Mouse (Mus musculus) heart, embryonic 14.5 days (tissue): Measurements from ENCODE around the gene Mrps21. TPM values are rescaled to one million over a fixed set of nuclear protein-coding genes. Genes with fewer than 3 reads are reported as not detected.
"Not testable (repeated sequence)": the region's sequence is repeated elsewhere in the genome, so short reads cannot be mapped to it uniquely, and the experiment has no call there.

Source experiments
- ATAC-seq: fragments of 200-750 bp; cut with Nextera tagmentation; 2 replicates; pipeline ENCODE4 v1.8.0; 2017; ENCODE audit warnings: low read depth, moderate TSS enrichment; ENCODE audit not compliant: insufficient number of reproducible peaks, insufficient read depth, low FRiP score
- H3K27ac ChIP-seq, 2 experiments: fragments of 200-500 bp in 1 of 2; fragments of 300-500 bp in 1 of 2; sonication (generic) in 1 of 2; replicated peaks in 1 of 2; 2 replicates each; pipeline ENCODE4 v1.5.1; 2012 to 2014; ENCODE audit warnings: low read depth in 2 of 2, low read length in 2 of 2, control low read depth in 1 of 2, mild to moderate bottlenecking in 1 of 2, mixed read lengths in 1 of 2; ENCODE audit not compliant: control insufficient read depth in 1 of 2, insufficient read depth in 1 of 2
- H3K27me3 ChIP-seq: fragments of 300-500 bp; sonication (generic); 2 replicates; pipeline ENCODE4 v1.6.1; 2014; ENCODE audit warnings: mild to moderate bottlenecking, low read length, control low read depth; ENCODE audit not compliant: control insufficient read depth, insufficient read depth
- H3K36me3 ChIP-seq: fragments of 300-500 bp; sonication (generic); 2 replicates; pipeline ENCODE4 v1.6.1; 2014; ENCODE audit warnings: mild to moderate bottlenecking, control low read depth, low read length, mixed read lengths; ENCODE audit not compliant: control insufficient read depth, insufficient read depth
- H3K4me1 ChIP-seq, 2 experiments: fragments of 200-500 bp in 1 of 2; fragments of 300-500 bp in 1 of 2; sonication (generic) in 1 of 2; 2 replicates each; pipeline ENCODE4 v1.6.1; 2012 to 2014; ENCODE audit warnings: low read length in 2 of 2, control low read depth in 1 of 2, mixed read lengths in 1 of 2; ENCODE audit not compliant: control insufficient read depth in 2 of 2, insufficient read depth in 2 of 2
- H3K4me2 ChIP-seq: fragments of 300-500 bp; sonication (generic); 2 replicates; pipeline ENCODE4 v1.6.1; 2014; ENCODE audit warnings: mild to moderate bottlenecking, low read length
- H3K4me3 ChIP-seq, 2 experiments: fragments of 200-500 bp in 1 of 2; fragments of 300-500 bp in 1 of 2; sonication (generic) in 1 of 2; 2 replicates each; pipeline ENCODE4 v1.5.1; 2012 to 2014; ENCODE audit warnings: low read length in 2 of 2, mild to moderate bottlenecking in 2 of 2, control low read depth in 1 of 2, low read depth in 1 of 2, moderate library complexity in 1 of 2; ENCODE audit not compliant: control insufficient read depth in 1 of 2, insufficient read depth in 1 of 2
- H3K9ac ChIP-seq: fragments of 300-500 bp; sonication (generic); 2 replicates; pipeline ENCODE4 v1.6.1; 2014; ENCODE audit warnings: mild to moderate bottlenecking, low read length
- H3K9me3 ChIP-seq: fragments of 300-500 bp; sonication (generic); 2 replicates; pipeline ENCODE4 v1.6.1; 2016; ENCODE audit warnings: low read length, control low read depth; ENCODE audit not compliant: control insufficient read depth
- WGBS: fragments of 180-500 bp; shearing (Covaris S2); extraction: QIAGEN DNeasy Blood & Tissue Kit; methylation state at CpG from one replicate; pipeline ENCODE4 v1.1.7; 2014; 5-methylcytosine and 5-hydroxymethylcytosine counted together
- polyA plus RNA-seq: library from polyadenylated mRNA; unstranded; fragments of >200 nt; fragmentation: Nextera tagmentation; extraction: Ambion mirVana; gene quantifications from 2 replicates; pipeline ENCODE4 v1.2.1, GENCODE M21; 2014

Mrps21 gene
- polyA plus RNA-seq, 1 experiment from 2014 or later: 468 TPM

GRCm38 (mm10) chr3:95895501-95895900 is 24.2 kb upstream of the Mrps21 start:
- H3K9me3 ChIP-seq, H3K4me3 ChIP-seq, H3K9ac ChIP-seq, ATAC-seq, H3K27me3 ChIP-seq, H3K27ac ChIP-seq: not testable (repeated sequence)
- Histone ChIP-seq H3K36me3 (peaks cover 25% of the 10 kb centered on the region), H3K4me2 (peak overlapping the region; percentile 83), H3K4me1 (peaks cover 14 to 28% of the 10 kb centered on the region in 2 experiments)
- 81% methylated on average over 7 of the region's 7 CpGs for WGBS

DNA sequence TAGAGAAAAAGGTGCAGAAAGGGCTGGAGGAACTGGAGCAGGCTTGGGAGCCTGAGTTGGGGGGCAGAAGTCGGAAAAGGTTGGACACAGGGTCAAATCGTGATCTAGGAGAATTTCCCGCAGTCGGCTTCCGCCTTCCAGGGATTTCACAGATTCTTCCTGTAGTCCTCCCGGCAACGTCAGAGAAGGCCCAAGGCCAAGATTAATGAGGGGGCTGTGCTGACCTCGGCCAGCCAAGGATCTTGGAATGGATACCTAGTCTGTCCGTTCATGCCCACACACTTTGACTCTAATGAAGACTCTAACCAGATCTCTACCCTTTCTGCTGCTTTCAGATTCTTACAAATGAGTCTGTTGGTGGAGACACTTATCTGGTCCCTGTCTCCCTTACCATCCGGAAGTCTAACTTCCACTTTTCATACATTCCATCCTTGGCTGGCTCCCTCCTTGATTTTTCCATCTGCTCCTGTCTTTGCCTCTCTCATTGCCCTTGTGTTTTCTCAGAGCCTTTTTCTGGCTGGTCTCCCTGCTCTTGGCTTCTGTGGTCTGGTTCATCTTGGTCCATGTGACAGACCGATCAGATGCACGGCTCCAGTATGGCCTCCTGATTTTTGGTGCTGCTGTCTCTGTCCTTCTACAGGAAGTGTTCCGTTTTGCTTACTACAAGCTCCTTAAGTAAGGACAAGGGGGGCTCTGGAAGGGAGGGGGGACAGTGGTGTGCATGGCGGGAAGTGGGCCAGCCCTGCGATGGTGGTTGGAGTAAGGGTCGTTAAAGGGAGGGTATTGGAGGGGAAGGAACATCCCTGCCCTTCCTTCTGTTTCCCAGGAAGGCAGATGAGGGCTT is 23.2 kb upstream of the Mrps21 start:
- Histone ChIP-seq H3K36me3 (peaks cover 25% of the 10 kb centered on the region), H3K4me2 (peak overlapping the region; percentile 83), H3K4me3 (peak overlapping the region; percentile 70 to 78), H3K9me3 (no peaks in the 10 kb centered on the region), H3K9ac (peak overlapping the region; percentile 88), H3K27ac (peak overlapping the region; percentile 87 to 93), H3K4me1 (peaks cover 17 to 32% of the 10 kb centered on the region in 2 experiments), H3K27me3 (no peaks in the 10 kb centered on the region)
- no peak for ATAC-seq
- 6% methylated on average over 15 of the region's 16 CpGs for whole genome bisulfite sequencing

GRCm38 (mm10) chr3:95893606-95894316 is 22.4 kb upstream of the Mrps21 start, which contains the start of gene Aph1a:
TSS of gene Aph1a (plus strand) at chr3:95893969.
- peaks cover 26% of the 10 kb centered on the region for H3K36me3 ChIP-seq
- H3K9ac ChIP-seq: peak within 1 kb of the TSS; percentile 88
- peak within 1 kb of the TSS; percentile 83 for H3K4me2 ChIP-seq
- 0% methylated on average over 25 of the region's 43 CpGs for WGBS
- peaks cover 17 to 32% of the 10 kb centered on the region in 2 experiments for H3K4me1 ChIP-seq
- H3K9me3 ChIP-seq, H3K27me3 ChIP-seq: not testable (repeated sequence)
- peak within 1 kb of the TSS; percentile 91 to 93 for H3K27ac ChIP-seq
- ATAC-seq: peak; percentile 92
- H3K4me3 ChIP-seq: peak within 1 kb of the TSS; percentile 70 to 78

DNA sequence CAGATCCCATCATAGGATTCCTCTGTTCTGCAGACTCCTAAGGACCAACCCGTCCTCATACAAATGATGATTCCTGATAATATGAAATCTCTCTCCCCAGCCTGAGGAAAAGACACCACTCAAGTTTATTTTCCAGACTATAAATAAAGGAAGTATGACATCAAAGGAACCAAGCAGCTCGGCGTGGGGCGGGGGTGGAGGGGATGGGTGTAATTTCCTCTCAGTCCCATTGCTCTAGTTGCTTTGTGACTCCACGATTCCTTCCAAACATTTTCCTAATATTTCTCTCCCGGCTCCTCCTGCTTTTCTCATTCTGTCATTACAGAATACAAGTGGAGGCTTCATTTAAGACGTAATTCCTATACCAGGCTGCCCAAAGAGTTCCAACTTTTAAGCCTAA is 21.8 kb upstream of the Mrps21 start:
- peaks cover 17 to 32% of the 10 kb centered on the region in 2 experiments for H3K4me1 ChIP-seq
- WGBS: 13% methylated on average over 7 of the region's 7 CpGs
- ATAC-seq: no peak
- peak overlapping the region; percentile 74 for H3K9ac ChIP-seq
- H3K36me3 ChIP-seq: peaks cover 26% of the 10 kb centered on the region
- no peaks in the 10 kb centered on the region for H3K9me3 ChIP-seq
- H3K27ac ChIP-seq: peak overlapping the region; percentile 91
- H3K27me3 ChIP-seq: no peaks in the 10 kb centered on the region
- peak overlapping the region; percentile 47 to 70; a peak in 3 of 4 replicates for H3K4me3 ChIP-seq
- peak overlapping the region; percentile 77 for H3K4me2 ChIP-seq

GRCm38 (mm10) chr3:95892066-95893052 is 21.0 kb upstream of the Mrps21 start:
- H3K9ac ChIP-seq: peak overlapping the region; percentile 69
- H3K4me3 ChIP-seq: peak overlapping the region; percentile 5 to 70; a peak in 3 of 4 replicates
- no peaks in the 10 kb centered on the region for H3K9me3 ChIP-seq
- peaks cover 17 to 32% of the 10 kb centered on the region in 2 experiments for H3K4me1 ChIP-seq
- peak overlapping the region; percentile 77 for H3K4me2 ChIP-seq
- H3K27me3 ChIP-seq: no peaks in the 10 kb centered on the region
- no peak for ATAC-seq
- 22% methylated on average over 11 of the region's 11 CpGs for WGBS
- H3K27ac ChIP-seq: peak overlapping the region; percentile 90 to 91
- H3K36me3 ChIP-seq: peaks cover 26% of the 10 kb centered on the region

DNA sequence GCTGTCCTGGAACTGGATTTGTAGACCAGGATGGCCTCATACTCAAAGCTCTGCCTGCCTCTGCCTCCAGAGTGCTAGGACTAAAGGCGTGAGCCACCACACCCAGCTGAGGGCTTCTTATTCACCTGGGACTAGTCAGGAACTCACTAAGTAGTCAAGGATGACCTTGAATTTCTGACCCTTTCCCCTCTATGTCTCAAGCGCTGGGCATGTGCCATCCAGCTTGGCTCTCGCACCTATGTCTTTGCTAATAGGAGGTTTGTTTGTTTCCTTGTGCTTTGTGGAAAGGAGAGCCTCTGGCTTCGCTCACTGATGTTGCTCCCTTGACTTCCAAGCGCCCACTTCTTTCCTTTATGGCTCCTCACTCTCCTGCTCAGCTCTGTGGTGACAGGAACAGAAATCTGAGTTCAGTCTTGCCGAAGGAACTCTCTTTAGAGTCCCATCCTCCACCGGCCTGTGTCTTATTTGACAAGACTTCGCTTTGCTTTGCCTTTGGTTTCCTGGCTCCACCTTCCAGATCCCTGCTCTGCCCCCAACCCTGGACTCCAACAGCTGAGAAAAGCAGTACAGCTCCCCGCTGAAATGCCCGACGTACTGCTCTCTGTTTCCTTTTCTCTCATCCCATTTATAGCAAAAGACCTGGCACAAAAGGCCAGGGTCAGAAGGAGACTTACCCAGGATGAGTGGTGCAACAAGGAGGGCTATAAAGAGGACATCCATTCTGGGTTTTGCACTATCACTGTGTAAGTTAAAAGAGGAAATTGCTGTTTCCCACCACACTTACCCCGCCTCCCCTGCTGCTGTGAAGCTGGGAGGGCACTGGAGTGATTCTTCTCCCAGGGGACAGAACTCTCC is 20.1 kb upstream of the Mrps21 start, which contains the start of gene BC028528:
Gene BC028528 (minus strand): TSS at position 795 of the 855 bp plus-strand sequence.
- peak within 1 kb of the TSS; percentile 90 to 91 for H3K27ac ChIP-seq
- H3K9ac ChIP-seq: peak within 1 kb of the TSS; percentile 69
- peak within 1 kb of the TSS; percentile 34 to 36 for H3K4me3 ChIP-seq
- 22% methylated on average over 12 of the region's 12 CpGs for WGBS
- peaks cover 17 to 32% of the 10 kb centered on the region in 2 experiments for H3K4me1 ChIP-seq
- ATAC-seq: 0 out of 2 replicates have a peak, but pooled peaks have one; percentile 37
- H3K27me3 ChIP-seq: no peaks in the 10 kb centered on the region
- H3K4me2 ChIP-seq: peak within 1 kb of the TSS; percentile 66
- no peaks in the 10 kb centered on the region for H3K9me3 ChIP-seq
- peaks cover 31% of the 10 kb centered on the region for H3K36me3 ChIP-seq
